8 mouse cellular contexts compared by ENCODE assay signal in the genomic region with DNA sequence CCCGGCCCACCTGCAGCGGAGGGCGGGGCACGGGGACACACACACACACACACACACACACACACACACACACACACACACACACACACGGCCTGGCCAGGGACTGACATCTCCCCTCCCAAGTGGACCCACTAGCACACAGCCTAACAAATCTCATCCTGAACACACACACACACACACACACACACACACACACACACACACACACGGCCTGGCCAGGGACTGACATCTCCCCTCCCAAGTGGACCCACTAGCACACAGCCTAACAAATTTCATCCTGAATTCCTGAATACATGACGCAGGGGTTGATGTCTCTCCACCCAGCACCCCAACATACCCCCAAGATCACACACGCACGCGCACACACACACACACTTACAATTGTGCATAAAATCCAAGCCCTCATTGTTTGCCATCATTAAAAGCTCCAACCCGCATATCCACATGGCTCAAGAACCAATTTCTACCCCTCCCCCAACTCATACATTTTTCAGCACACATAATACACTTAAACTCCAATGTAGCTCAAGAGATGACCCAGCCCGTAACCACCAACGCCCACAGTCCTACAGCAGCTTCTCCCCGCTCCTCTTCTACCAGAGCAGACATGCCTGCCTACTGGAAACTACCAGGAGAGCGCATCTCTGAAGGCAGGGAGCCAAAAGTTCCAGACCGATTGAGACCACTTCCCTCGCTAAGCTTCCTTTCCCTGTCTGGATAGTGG. TPM values are rescaled to one million over a fixed set of nuclear protein-coding genes. Genes with fewer than 3 reads are reported as not detected.
DNase-seq lines count a peak whose midpoint lies in the region; ATAC-seq and TF ChIP-seq lines count a peak whose summit lies in the region.
"Not testable (repeated sequence)": the region's sequence is repeated elsewhere in the genome, so short reads cannot be mapped to it uniquely, and the experiment has no call there.

No protein-coding gene starts in this region.

- H3K36me3 ChIP-seq in embryonic facial prominence, embryonic 14.5 days (ENCODE audit: control insufficient read depth, insufficient read depth, low read length); heart, embryonic 12.5 days; hindbrain, postnatal 0 days (ENCODE audit: insufficient read depth, low read length); liver, postnatal 0 days (replicated peaks; ENCODE audit: insufficient read depth, low read length); midbrain, embryonic 16.5 days (ENCODE audit: control insufficient read depth, insufficient read depth, low read length); stomach, embryonic 14.5 days (ENCODE audit: control insufficient read depth, insufficient read depth, low read length): not testable (repeated sequence)

- H3K4me3 ChIP-seq in embryonic facial prominence, embryonic 14.5 days (ENCODE audit: low read depth, low read length): peak overlapping the region; percentile 76
- peak overlapping the region; percentile 80 for H3K4me3 ChIP-seq in heart, embryonic 12.5 days
- peak overlapping the region; percentile 61 for H3K4me3 ChIP-seq in hindbrain, postnatal 0 days (ENCODE audit: low read length)
- H3K4me3 ChIP-seq in left cerebral cortex, adult 2 months: peak overlapping the region; percentile 65
- H3K4me3 ChIP-seq in liver, postnatal 0 days (ENCODE audit: low read depth, low read length): peak overlapping the region; percentile 59
- peak overlapping the region; percentile 70 for H3K4me3 ChIP-seq in midbrain, embryonic 16.5 days (ENCODE audit: low read depth, low read length)
- H3K4me3 ChIP-seq in stomach, embryonic 14.5 days (ENCODE audit: low read depth, low read length): peak overlapping the region; percentile 82

- H3K4me2 ChIP-seq in embryonic facial prominence, embryonic 14.5 days (ENCODE audit: low read depth, low read length): peak overlapping the region; percentile 84
- peak overlapping the region; percentile 87 for H3K4me2 ChIP-seq in heart, embryonic 12.5 days
- peak overlapping the region; percentile 98 for H3K4me2 ChIP-seq in hindbrain, postnatal 0 days (ENCODE audit: low read depth, low read length)
- peak overlapping the region; percentile 76 for H3K4me2 ChIP-seq in liver, postnatal 0 days (ENCODE audit: low read depth, low read length)
- H3K4me2 ChIP-seq in midbrain, embryonic 16.5 days (ENCODE audit: low read length): peak overlapping the region; percentile 99
- H3K4me2 ChIP-seq in stomach, embryonic 14.5 days (replicated peaks; ENCODE audit: low read depth, low read length): peak overlapping the region; percentile 68

- not testable (repeated sequence) for TF ChIP-seq CTCF in hindbrain, postnatal 0 days (IDR thresholded peaks at IDR 0.05; ENCODE audit: low read depth); left cerebral cortex, adult 2 months (IDR thresholded peaks at IDR 0.05); liver, postnatal 0 days (IDR thresholded peaks at IDR 0.05; ENCODE audit: low read depth)

- TF ChIP-seq EP300 in liver, postnatal 0 days (IDR thresholded peaks at IDR 0.05; ENCODE audit: low read depth): not testable (repeated sequence)

- not testable (repeated sequence) for H3K27me3 ChIP-seq in embryonic facial prominence, embryonic 14.5 days (replicated peaks; ENCODE audit: control insufficient read depth, insufficient read depth, low read length); heart, embryonic 12.5 days (replicated peaks); hindbrain, postnatal 0 days (ENCODE audit: insufficient read depth, low read length); midbrain, embryonic 16.5 days (ENCODE audit: control insufficient read depth, insufficient read depth, low read depth, low read length); stomach, embryonic 14.5 days (ENCODE audit: control insufficient read depth, insufficient read depth, low read length)
- peaks cover 45% of the 10 kb centered on the region for H3K27me3 ChIP-seq in liver, postnatal 0 days (ENCODE audit: insufficient read depth, low read length)

- ATAC-seq in embryonic facial prominence, embryonic 14.5 days (ENCODE audit: low read depth); liver, postnatal 0 days: not testable (repeated sequence)
- peak; percentile 26; the same call in 1 of the 2 replicates for ATAC-seq in heart, embryonic 12.5 days (ENCODE audit: insufficient number of reproducible peaks, low FRiP score)
- peak; percentile 63 for ATAC-seq in hindbrain, postnatal 0 days
- peak; percentile 61 for ATAC-seq in midbrain, embryonic 16.5 days
- peak; percentile 50 for ATAC-seq in stomach, embryonic 14.5 days (ENCODE audit: insufficient number of reproducible peaks, insufficient read depth, low FRiP score, low read depth)

- intact Hi-C loops in left cerebral cortex, adult 2 months (cut with DNase I): not testable (repeated sequence)

- peak overlapping the region; percentile 83; the same call in 1 of the 2 replicates for H3K27ac ChIP-seq in embryonic facial prominence, embryonic 14.5 days (replicated peaks; ENCODE audit: low read depth, low read length)
- peak overlapping the region; percentile 74 for H3K27ac ChIP-seq in heart, embryonic 12.5 days (ENCODE audit: poor library complexity, severe bottlenecking)
- H3K27ac ChIP-seq in hindbrain, postnatal 0 days: peak overlapping the region; percentile 63; the same call in 1 of the 2 replicates
- not testable (repeated sequence) for H3K27ac ChIP-seq in left cerebral cortex, adult 2 months; liver, postnatal 0 days (ENCODE audit: low read depth); midbrain, embryonic 16.5 days (ENCODE audit: low read length); stomach, embryonic 14.5 days (ENCODE audit: low read length)

- peak; percentile 59 for DNase-seq in NIH3T3 (ENCODE audit: low read depth)
- not testable (repeated sequence) for DNase-seq in embryonic facial prominence, embryonic 14.5 days (ENCODE audit: low spot score); left cerebral cortex, adult 2 months (ENCODE audit: extremely low spot score in 1 of 2, low spot score in 2 of 2); liver, postnatal 0 days
- peak; percentile 44 for DNase-seq in hindbrain, postnatal 0 days (ENCODE audit: low spot score)

- WGBS in embryonic facial prominence, embryonic 14.5 days: 12% methylated on average over 11 of the region's 17 CpGs
- WGBS in heart, embryonic 12.5 days: 12% methylated on average over 12 of the region's 17 CpGs
- 7% methylated on average over 12 of the region's 17 CpGs for WGBS in hindbrain, postnatal 0 days
- 9% methylated on average over 12 of the region's 17 CpGs for WGBS in liver, postnatal 0 days (ENCODE audit: insufficient replicate concordance)
- 9% methylated on average over 13 of the region's 17 CpGs for WGBS in midbrain, embryonic 16.5 days
- 11% methylated on average over 13 of the region's 17 CpGs for WGBS in stomach, embryonic 14.5 days

- H3K9me3 ChIP-seq in embryonic facial prominence, embryonic 14.5 days (ENCODE audit: control insufficient read depth, low read length); heart, embryonic 12.5 days (replicated peaks); hindbrain, postnatal 0 days (ENCODE audit: low read length); liver, postnatal 0 days (ENCODE audit: low read length); midbrain, embryonic 16.5 days (replicated peaks; ENCODE audit: control insufficient read depth, low read length, poor library complexity, severe bottlenecking); stomach, embryonic 14.5 days (ENCODE audit: control insufficient read depth, low read depth, low read length): not testable (repeated sequence)

- peak overlapping the region; percentile 86 for H3K9ac ChIP-seq in embryonic facial prominence, embryonic 14.5 days (ENCODE audit: low read depth, low read length)
- H3K9ac ChIP-seq in heart, embryonic 12.5 days: peak overlapping the region; percentile 95
- H3K9ac ChIP-seq in hindbrain, postnatal 0 days (replicated peaks; ENCODE audit: low read length): peak overlapping the region; percentile 62
- H3K9ac ChIP-seq in liver, postnatal 0 days (replicated peaks): not testable (repeated sequence)
- peak overlapping the region; percentile 79 for H3K9ac ChIP-seq in midbrain, embryonic 16.5 days (ENCODE audit: low read depth, low read length)
- 0 out of 2 replicates have a peak overlapping the region, but pooled peaks have one; percentile 85 for H3K9ac ChIP-seq in stomach, embryonic 14.5 days (replicated peaks; ENCODE audit: low read depth, low read length)

- peaks cover 11% of the 10 kb centered on the region for H3K4me1 ChIP-seq in embryonic facial prominence, embryonic 14.5 days (ENCODE audit: control insufficient read depth, insufficient read depth, low read length)
- H3K4me1 ChIP-seq in heart, embryonic 12.5 days (replicated peaks): peaks cover 38% of the 10 kb centered on the region
- not testable (repeated sequence) for H3K4me1 ChIP-seq in hindbrain, postnatal 0 days (ENCODE audit: insufficient read depth, low read length)
- H3K4me1 ChIP-seq in liver, postnatal 0 days (ENCODE audit: insufficient read depth): peaks cover 11% of the 10 kb centered on the region; the same call in 1 of the 2 replicates
- peaks cover 23% of the 10 kb centered on the region for H3K4me1 ChIP-seq in midbrain, embryonic 16.5 days (ENCODE audit: control insufficient read depth, insufficient read depth, low read length)
- peaks cover 13% of the 10 kb centered on the region; the same call in 1 of the 2 replicates for H3K4me1 ChIP-seq in stomach, embryonic 14.5 days (ENCODE audit: control insufficient read depth, insufficient read depth, low read length)

RNA-seq across cellular contexts. Expression of a gene that starts 0.4 kb away (rescaled TPM):
- 20.8 and 26.6 TPM in 2 replicates for polyA plus RNA-seq in embryonic facial prominence, embryonic 14.5 days (2014; fragmentation: Nextera tagmentation; extraction: Ambion mirVana)
- 31.0 and 31.8 TPM in 2 replicates for polyA plus RNA-seq in heart, embryonic 12.5 days (2016; fragmentation: Nextera tagmentation; extraction: Ambion mirVana)
- total RNA-seq in hindbrain, postnatal 0 days (2014; rRNA removed): 9.4 and 13.5 TPM in 2 replicates
- 7.5 and 8.0 TPM in 2 replicates for polyA plus RNA-seq in hindbrain, postnatal 0 days (2015; fragmentation: Nextera tagmentation; extraction: Ambion mirVana)
- 1 to 10 TPM; 4.4 to 6.7 TPM for total RNA-seq in left cerebral cortex, adult 2 months (2021)
- 21.4 and 22.8 TPM in 2 replicates for polyA plus RNA-seq in liver, postnatal 0 days (2015; fragmentation: Nextera tagmentation; extraction: Ambion mirVana)
- polyA plus RNA-seq in midbrain, embryonic 16.5 days (2015; fragmentation: Nextera tagmentation; extraction: Ambion mirVana): 8.9 and 10.3 TPM in 2 replicates
- 29.5 and 30.2 TPM in 2 replicates for polyA plus RNA-seq in stomach, embryonic 14.5 days (2014; fragmentation: Nextera tagmentation; extraction: Ambion mirVana)
